Mouse (Mus musculus): Measurements from ENCODE around the gene Fgfr2. TPM values are rescaled to one million over a fixed set of nuclear protein-coding genes. Genes with fewer than 3 reads are reported as not detected.

Fgfr2 gene
- total and polyA plus RNA-seq, 2 experiments from 2014 or later: 12.1 to 32.6 TPM

- Histone ChIP-seq H3K9me3 (ENCODE audit: low read length) (no peaks in the 10 kb centered on the region), H3K4me2 (ENCODE audit: low read depth, low read length, poor library complexity, severe bottlenecking) (no peak overlapping the region), H3K4me3 (ENCODE audit: low read depth, low read length) (no peak overlapping the region), H3K27ac (ENCODE audit: low read depth, low read length) (no peak overlapping the region), H3K4me1 (ENCODE audit: insufficient read depth, low read length) (no peaks in the 10 kb centered on the region), H3K9ac (replicated peaks; ENCODE audit: low read length, poor library complexity, severe bottlenecking) (no peak overlapping the region), H3K36me3 (ENCODE audit: insufficient read depth, low read length) (no peaks in the 10 kb centered on the region), H3K27me3 (ENCODE audit: insufficient read depth, low read length) (peaks cover 5% of the 10 kb centered on the region; the same call in 1 of the 2 replicates)
- DNase-seq (ENCODE audit: low spot score) (no peak), ATAC-seq (ENCODE audit: low FRiP score) (no peak)
- no peak for TF ChIP-seq CTCF (IDR thresholded peaks at IDR 0.05)
- WGBS: 28% methylated on average over 5 of the region's 5 CpGs
Measured at GRCm38 (mm10) chr7:131809584-131810181, 1313.5 kb downstream of the Fgfr2 start.

GRCm38 (mm10) chr7:131807257-131807656 is 1315.9 kb downstream of the Fgfr2 start:
- Histone ChIP-seq H3K4me1 (ENCODE audit: insufficient read depth, low read length) (no peaks in the 10 kb centered on the region), H3K4me2 (ENCODE audit: low read depth, low read length, poor library complexity, severe bottlenecking) (no peak overlapping the region), H3K36me3 (ENCODE audit: insufficient read depth, low read length) (no peaks in the 10 kb centered on the region), H3K9me3 (ENCODE audit: low read length) (no peaks in the 10 kb centered on the region), H3K9ac (replicated peaks; ENCODE audit: low read length, poor library complexity, severe bottlenecking) (no peak overlapping the region), H3K27ac (ENCODE audit: low read depth, low read length) (no peak overlapping the region), H3K27me3 (ENCODE audit: insufficient read depth, low read length) (peaks cover 5% of the 10 kb centered on the region; the same call in 1 of the 2 replicates), H3K4me3 (ENCODE audit: low read depth, low read length) (no peak overlapping the region)
- no peak for TF ChIP-seq CTCF (IDR thresholded peaks at IDR 0.05)
- DNase-seq (ENCODE audit: low spot score): no peak
- WGBS: 45% methylated on average over 2 of the region's 2 CpGs
- no peak for ATAC-seq (ENCODE audit: low FRiP score)

- no peak for TF ChIP-seq CTCF (IDR thresholded peaks at IDR 0.05)
- DNase-seq (ENCODE audit: low spot score) (no peak), ATAC-seq (ENCODE audit: low FRiP score) (no peak)
- Histone ChIP-seq H3K27me3 (ENCODE audit: insufficient read depth, low read length) (peaks cover 5% of the 10 kb centered on the region; the same call in 1 of the 2 replicates), H3K4me3 (ENCODE audit: low read depth, low read length) (no peak overlapping the region), H3K4me2 (ENCODE audit: low read depth, low read length, poor library complexity, severe bottlenecking) (no peak overlapping the region), H3K36me3 (ENCODE audit: insufficient read depth, low read length) (no peaks in the 10 kb centered on the region), H3K9me3 (ENCODE audit: low read length) (no peaks in the 10 kb centered on the region), H3K27ac (ENCODE audit: low read depth, low read length) (no peak overlapping the region), H3K9ac (replicated peaks; ENCODE audit: low read length, poor library complexity, severe bottlenecking) (no peak overlapping the region), H3K4me1 (ENCODE audit: insufficient read depth, low read length) (no peaks in the 10 kb centered on the region)
- WGBS: 25% methylated on average over 9 of the region's 9 CpGs
Measured at GRCm38 (mm10) chr7:131805525-131806202, 1317.5 kb downstream of the Fgfr2 start.

DNA sequence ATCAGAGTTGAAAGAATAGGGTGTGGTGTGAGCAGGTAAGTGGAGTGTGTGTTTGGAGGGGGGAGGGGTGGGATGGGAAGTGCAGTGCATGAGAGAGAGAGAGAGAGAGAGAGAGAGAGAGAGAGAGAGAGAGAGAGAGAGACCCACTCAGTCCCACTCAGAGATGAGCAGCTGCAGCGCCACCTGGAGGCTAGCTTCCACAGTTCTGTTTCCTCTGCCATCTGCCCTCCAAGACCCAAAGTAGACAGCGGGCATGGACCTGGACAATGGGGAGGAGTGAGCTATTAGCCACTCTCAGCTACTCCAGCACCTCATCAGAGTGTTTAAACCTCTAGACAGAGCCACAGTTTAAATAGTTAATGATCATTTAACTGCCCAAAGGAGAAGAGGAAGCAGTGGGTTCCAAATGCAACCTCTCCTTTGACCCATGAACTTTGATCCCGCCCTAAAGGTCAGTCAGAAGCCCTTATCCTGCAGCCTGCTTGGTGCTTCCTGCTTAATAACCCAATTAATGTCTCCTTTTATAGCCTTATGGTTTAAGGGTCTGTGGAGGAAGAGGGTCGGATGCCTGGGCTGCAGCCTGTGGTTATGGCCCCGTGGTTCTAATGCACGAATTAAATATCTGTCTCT is 1322.6 kb downstream of the Fgfr2 start:
- Histone ChIP-seq H3K4me1 (ENCODE audit: insufficient read depth, low read length) (no peaks in the 10 kb centered on the region), H3K27ac (ENCODE audit: low read depth, low read length) (no peak overlapping the region), H3K27me3 (ENCODE audit: insufficient read depth, low read length) (no peaks in the 10 kb centered on the region; the same call in 1 of the 2 replicates), H3K9ac (replicated peaks; ENCODE audit: low read length, poor library complexity, severe bottlenecking) (no peak overlapping the region), H3K4me2 (ENCODE audit: low read depth, low read length, poor library complexity, severe bottlenecking) (no peak overlapping the region), H3K4me3 (ENCODE audit: low read depth, low read length) (no peak overlapping the region), H3K9me3 (ENCODE audit: low read length) (no peaks in the 10 kb centered on the region), H3K36me3 (ENCODE audit: insufficient read depth, low read length) (no peaks in the 10 kb centered on the region)
- TF ChIP-seq CTCF (IDR thresholded peaks at IDR 0.05): peak; percentile 46
- WGBS: 48% methylated on average over 6 of the region's 6 CpGs
- ATAC-seq (ENCODE audit: low FRiP score) (no peak), DNase-seq (ENCODE audit: low spot score) (peak; percentile 27)

DNA sequence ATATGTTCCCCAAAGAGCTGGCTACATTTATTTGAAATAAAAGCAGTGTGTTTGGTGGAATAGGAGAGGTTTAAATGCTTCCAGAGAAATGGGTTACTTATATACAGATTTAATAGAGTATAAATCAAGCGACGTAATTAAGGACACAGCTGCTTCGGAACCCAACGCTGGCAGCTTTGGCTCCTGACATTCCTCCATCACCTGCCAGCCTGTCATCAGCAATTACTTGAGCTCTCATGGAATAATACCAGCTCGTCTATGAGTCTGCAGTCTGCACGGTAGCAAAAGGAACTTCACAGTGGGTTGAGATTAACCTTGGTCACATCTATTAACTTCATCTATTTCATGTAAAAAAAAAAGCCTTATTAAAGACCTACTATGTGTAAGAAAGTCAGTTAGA is 1326.0 kb downstream of the Fgfr2 start:
- no peak overlapping the region for H3K9ac ChIP-seq (replicated peaks; ENCODE audit: low read length, poor library complexity, severe bottlenecking)
- no peaks in the 10 kb centered on the region for H3K36me3 ChIP-seq (ENCODE audit: insufficient read depth, low read length)
- 46% methylated on average over 6 of the region's 6 CpGs for WGBS
- DNase-seq (ENCODE audit: low spot score) (no peak), ATAC-seq (ENCODE audit: low FRiP score) (no peak)
- no peaks in the 10 kb centered on the region for H3K4me1 ChIP-seq (ENCODE audit: insufficient read depth, low read length)
- no peaks in the 10 kb centered on the region for H3K9me3 ChIP-seq (ENCODE audit: low read length)
- no peaks in the 10 kb centered on the region; the same call in 1 of the 2 replicates for H3K27me3 ChIP-seq (ENCODE audit: insufficient read depth, low read length)
- no peak overlapping the region for H3K27ac ChIP-seq (ENCODE audit: low read depth, low read length)
- no peak overlapping the region for H3K4me2 ChIP-seq (ENCODE audit: low read depth, low read length, poor library complexity, severe bottlenecking)
- no peak for TF ChIP-seq CTCF (IDR thresholded peaks at IDR 0.05)
- H3K4me3 ChIP-seq (ENCODE audit: low read depth, low read length): no peak overlapping the region

All from midbrain, postnatal 0 days (tissue).